Mouse (Mus musculus) heart, embryonic 11.5 days (tissue): ENCODE measurements around the gene Macrod1. TPM values are rescaled to one million over a fixed set of nuclear protein-coding genes. Genes with fewer than 3 reads are reported as not detected.

Source experiments
- ATAC-seq: fragments of 200-750 bp; cut with Nextera tagmentation; replicated peaks from 2 replicates; pipeline ENCODE4 v1.8.0; 2017; ENCODE audit warnings: moderate library complexity; ENCODE audit not compliant: insufficient number of reproducible peaks, low FRiP score, low TSS enrichment
- H3K27ac ChIP-seq: fragments of 300-500 bp; sonication (generic); 2 replicates; pipeline ENCODE4 v1.5.1; 2014; ENCODE audit warnings: mild to moderate bottlenecking, low read depth, low read length
- H3K27me3 ChIP-seq: fragments of 300-500 bp; sonication (generic); 2 replicates; pipeline ENCODE4 v1.6.1; 2014; ENCODE audit warnings: mild to moderate bottlenecking, low read length, mixed read lengths; ENCODE audit not compliant: control insufficient read depth, insufficient read depth
- H3K36me3 ChIP-seq: fragments of 300-500 bp; sonication (generic); 2 replicates; pipeline ENCODE4 v1.6.1; 2014; ENCODE audit warnings: mild to moderate bottlenecking, low read length, moderate library complexity, mixed read lengths; ENCODE audit not compliant: control insufficient read depth, insufficient read depth
- H3K4me1 ChIP-seq: fragments of 300-500 bp; sonication (generic); 2 replicates; pipeline ENCODE4 v1.6.1; 2014; ENCODE audit warnings: low read length; ENCODE audit not compliant: control insufficient read depth, insufficient read depth
- H3K4me2 ChIP-seq: fragments of 300-500 bp; sonication (generic); 2 replicates; pipeline ENCODE4 v1.6.1; 2014; ENCODE audit warnings: mild to moderate bottlenecking, moderate library complexity
- H3K4me3 ChIP-seq: fragments of 300-500 bp; sonication (generic); 2 replicates; pipeline ENCODE4 v1.5.1; 2014; ENCODE audit warnings: low read depth, low read length
- H3K9ac ChIP-seq: fragments of 300-500 bp; sonication (generic); 2 replicates; pipeline ENCODE4 v1.6.1; 2014; ENCODE audit warnings: mild to moderate bottlenecking, low read depth, low read length, moderate library complexity
- H3K9me3 ChIP-seq: fragments of 300-500 bp; sonication (generic); replicated peaks from 2 replicates; pipeline ENCODE4 v1.6.1; 2016; ENCODE audit warnings: low read length; ENCODE audit not compliant: control insufficient read depth
- WGBS: fragments of 180-500 bp; shearing (Covaris S2); extraction: QIAGEN DNeasy Blood & Tissue Kit; methylation state at CpG from one replicate; pipeline ENCODE4 v1.1.7; 2014; ENCODE audit not compliant: insufficient replicate concordance; 5-methylcytosine and 5-hydroxymethylcytosine counted together
- polyA plus RNA-seq: library from polyadenylated mRNA; unstranded; fragments of >200 nt; fragmentation: Nextera tagmentation; extraction: Ambion mirVana; gene quantifications from 2 replicates; pipeline ENCODE4 v1.2.1, GENCODE M21; 2014

The Macrod1 gene
- polyA plus RNA-seq, 1 experiment from 2014 or later: 13.3 TPM

GRCm38 (mm10) chr19:7195900-7196728 is 139.5 kb downstream of the Macrod1 start:
- peaks cover 27% of the 10 kb centered on the region for H3K36me3 ChIP-seq
- H3K9me3 ChIP-seq: no peaks in the 10 kb centered on the region
- peaks cover 15% of the 10 kb centered on the region for H3K4me1 ChIP-seq
- no peak overlapping the region for H3K27ac ChIP-seq
- ATAC-seq: 0 out of 2 replicates have a peak, but pooled peaks have one; percentile 5
- H3K4me2 ChIP-seq: peak overlapping the region; percentile 49
- H3K4me3 ChIP-seq: peak overlapping the region; percentile 12; the same call in 1 of the 2 replicates
- 14% methylated on average over 33 of the region's 33 CpGs for WGBS
- peak overlapping the region; percentile 34; the same call in 1 of the 2 replicates for H3K9ac ChIP-seq
- H3K27me3 ChIP-seq: no peaks in the 10 kb centered on the region

GRCm38 (mm10) chr19:7196741-7197270 is 140.2 kb downstream of the Macrod1 start:
- Histone ChIP-seq H3K27ac (no peak overlapping the region), H3K9me3 (no peaks in the 10 kb centered on the region), H3K4me2 (peak overlapping the region; percentile 49), H3K27me3 (no peaks in the 10 kb centered on the region), H3K9ac (peak overlapping the region; percentile 16; the same call in 1 of the 2 replicates), H3K4me3 (0 out of 2 replicates have a peak overlapping the region, but pooled peaks have one; percentile 12), H3K36me3 (peaks cover 28% of the 10 kb centered on the region), H3K4me1 (peaks cover 15% of the 10 kb centered on the region)
- WGBS: 11% methylated on average over 17 of the region's 17 CpGs
- ATAC-seq: peak; percentile 42; the same call in 1 of the 2 replicates

- H3K36me3 ChIP-seq: peaks cover 30% of the 10 kb centered on the region
- H3K27ac ChIP-seq: no peak overlapping the region
- H3K9me3 ChIP-seq: no peaks in the 10 kb centered on the region
- H3K4me1 ChIP-seq: peaks cover 18% of the 10 kb centered on the region
- no peak overlapping the region; the same call in 1 of the 2 replicates for H3K9ac ChIP-seq
- no peak overlapping the region for H3K4me3 ChIP-seq
- H3K4me2 ChIP-seq: no peak overlapping the region
- 87% methylated on average over 9 of the region's 9 CpGs for WGBS
- no peaks in the 10 kb centered on the region for H3K27me3 ChIP-seq
- no peak; the same call in 1 of the 2 replicates for ATAC-seq
Observed at GRCm38 (mm10) chr19:7197445-7197844, 140.8 kb downstream of the Macrod1 start.

GRCm38 (mm10) chr19:7199089-7199488 is 142.5 kb downstream of the Macrod1 start:
- no peaks in the 10 kb centered on the region for H3K9me3 ChIP-seq
- peaks cover 19% of the 10 kb centered on the region for H3K4me1 ChIP-seq
- no peak overlapping the region for H3K27ac ChIP-seq
- no peaks in the 10 kb centered on the region for H3K27me3 ChIP-seq
- ATAC-seq: no peak
- 94% methylated on average over 13 of the region's 13 CpGs for WGBS
- no peak overlapping the region for H3K4me3 ChIP-seq
- H3K4me2 ChIP-seq: no peak overlapping the region
- H3K36me3 ChIP-seq: peaks cover 37% of the 10 kb centered on the region
- no peak overlapping the region for H3K9ac ChIP-seq

- peaks cover 30% of the 10 kb centered on the region for H3K4me1 ChIP-seq
- no peaks in the 10 kb centered on the region for H3K27me3 ChIP-seq
- no peak overlapping the region for H3K9ac ChIP-seq
- H3K4me2 ChIP-seq: no peak overlapping the region
- H3K27ac ChIP-seq: no peak overlapping the region
- WGBS: 56% methylated on average over 1 of the region's 1 CpGs
- ATAC-seq: no peak
- no peak overlapping the region for H3K4me3 ChIP-seq
- H3K9me3 ChIP-seq: no peaks in the 10 kb centered on the region
- H3K36me3 ChIP-seq: peaks cover 37% of the 10 kb centered on the region
Observed at GRCm38 (mm10) chr19:7200427-7200826, 143.8 kb downstream of the Macrod1 start.

GRCm38 (mm10) chr19:7204898-7205297 is 148.3 kb downstream of the Macrod1 start:
- Histone ChIP-seq H3K36me3 (peaks cover 16% of the 10 kb centered on the region; the same call in 1 of the 2 replicates), H3K4me2 (peak overlapping the region; percentile 82), H3K4me3 (peak overlapping the region; percentile 70), H3K9ac (peak overlapping the region; percentile 89), H3K4me1 (peaks cover 21% of the 10 kb centered on the region), H3K27ac (peak overlapping the region; percentile 98), H3K27me3 (no peaks in the 10 kb centered on the region), H3K9me3 (no peaks in the 10 kb centered on the region)
- 67% methylated on average over 2 of the region's 2 CpGs for WGBS
- no peak for ATAC-seq

GRCm38 (mm10) chr19:7205326-7205725 is 148.7 kb downstream of the Macrod1 start:
- Histone ChIP-seq H3K9ac (peak overlapping the region; percentile 89), H3K4me1 (peaks cover 21% of the 10 kb centered on the region), H3K9me3 (no peaks in the 10 kb centered on the region), H3K27me3 (no peaks in the 10 kb centered on the region), H3K27ac (peak overlapping the region; percentile 98), H3K4me3 (peak overlapping the region; percentile 70), H3K4me2 (peak overlapping the region; percentile 82), H3K36me3 (peaks cover 16% of the 10 kb centered on the region; the same call in 1 of the 2 replicates)
- ATAC-seq: no peak
- WGBS: 28% methylated on average over 7 of the region's 7 CpGs

- H3K4me3 ChIP-seq: peak within 1 kb of the TSS; percentile 70
- peak within 1 kb of the TSS; percentile 89 for H3K9ac ChIP-seq
- H3K4me1 ChIP-seq: peaks cover 21% of the 10 kb centered on the region
- no peaks in the 10 kb centered on the region for H3K9me3 ChIP-seq
- peak; percentile 96 for ATAC-seq
- WGBS: under 1% methylated on average over 72 of the region's 79 CpGs
- peaks cover 11% of the 10 kb centered on the region; the same call in 1 of the 2 replicates for H3K36me3 ChIP-seq
- peak within 1 kb of the TSS; percentile 82 for H3K4me2 ChIP-seq
- no peaks in the 10 kb centered on the region for H3K27me3 ChIP-seq
- H3K27ac ChIP-seq: peak within 1 kb of the TSS; percentile 98
Observed at GRCm38 (mm10) chr19:7205753-7206736, 149.4 kb downstream of the Macrod1 start, which contains the start of gene Otub1. Gene Otub1, minus strand, starts transcription at chr19:7206316.
